Mouse (Mus musculus): ENCODE measurements around the gene Ifngr1. TPM values are rescaled to one million over a fixed set of nuclear protein-coding genes. Genes with fewer than 3 reads are reported as not detected.
"Not testable (repeated sequence)": the region's sequence is repeated elsewhere in the genome, so short reads cannot be mapped to it uniquely, and the experiment has no call there.

The Ifngr1 gene
- polyA plus RNA-seq, 1 experiment from 2014 or later, result 186 TPM

- WGBS (ENCODE audit: missing documents), result 79% methylated on average over 6 of the region's 6 CpGs
- H3K4me3 ChIP-seq (ENCODE audit: inconsistent target), result no peak overlapping the region
- H3K27ac ChIP-seq, result 0 out of 2 replicates have a peak overlapping the region, but pooled peaks have one; percentile 2
- H3K79me2 ChIP-seq (ENCODE audit: inconsistent target), result peaks cover 80% of the 10 kb centered on the region
- peaks cover 56% of the 10 kb centered on the region for H3K36me3 ChIP-seq (ENCODE audit: inconsistent target)
Observed at GRCm38 (mm10) chr10:19599331-19600092, 7.8 kb downstream of the Ifngr1 start.

GRCm38 (mm10) chr10:19600093-19600420 lies 8.3 kb downstream of the Ifngr1 start:
- WGBS (ENCODE audit: missing documents), result 98% methylated on average over 3 of the region's 3 CpGs
- peaks cover 74% of the 10 kb centered on the region for H3K79me2 ChIP-seq (ENCODE audit: inconsistent target)
- peaks cover 61% of the 10 kb centered on the region for H3K36me3 ChIP-seq (ENCODE audit: inconsistent target)

GRCm38 (mm10) chr10:19601502-19601901 lies 9.8 kb downstream of the Ifngr1 start:
- H3K27ac ChIP-seq; H3K4me3 ChIP-seq (ENCODE audit: inconsistent target): not testable (repeated sequence)
- H3K36me3 ChIP-seq (ENCODE audit: inconsistent target), result peaks cover 76% of the 10 kb centered on the region
- WGBS (ENCODE audit: missing documents), result 100% methylated on average over 1 of the region's 1 CpGs
- H3K79me2 ChIP-seq (ENCODE audit: inconsistent target), result peaks cover 60% of the 10 kb centered on the region

More at GRCm38 (mm10) chr10:19600093-19600420, 8.3 kb downstream of the Ifngr1 start:
- Histone ChIP-seq H3K4me3 (ENCODE audit: inconsistent target) (no peak overlapping the region), H3K27ac (no peak overlapping the region)

GRCm38 (mm10) chr10:19603231-19603630 lies 11.5 kb downstream of the Ifngr1 start:
- WGBS (ENCODE audit: missing documents), result 92% methylated on average over 6 of the region's 6 CpGs
- Histone ChIP-seq H3K36me3 (ENCODE audit: inconsistent target) (peaks cover 86% of the 10 kb centered on the region), H3K79me2 (ENCODE audit: inconsistent target) (peaks cover 42% of the 10 kb centered on the region), H3K4me3 (ENCODE audit: inconsistent target) (no peak overlapping the region), H3K27ac (no peak overlapping the region)

- 87% methylated on average over 14 of the region's 14 CpGs for WGBS (ENCODE audit: missing documents)
- Histone ChIP-seq H3K79me2 (ENCODE audit: inconsistent target) (no peaks in the 10 kb centered on the region; the same call in 1 of the 2 replicates), H3K36me3 (ENCODE audit: inconsistent target) (peaks cover 62% of the 10 kb centered on the region), H3K4me3 (ENCODE audit: inconsistent target) (no peak overlapping the region), H3K27ac (no peak overlapping the region)
Observed at GRCm38 (mm10) chr10:19609125-19609524, 17.4 kb downstream of the Ifngr1 start.

GRCm38 (mm10) chr10:19611616-19612015 lies 19.9 kb downstream of the Ifngr1 start:
- WGBS (ENCODE audit: missing documents), result 50% methylated on average over 2 of the region's 2 CpGs
- Histone ChIP-seq H3K36me3 (ENCODE audit: inconsistent target) (peaks cover 37% of the 10 kb centered on the region), H3K27ac (no peak overlapping the region)

GRCm38 (mm10) chr10:19613111-19613753 lies 21.5 kb downstream of the Ifngr1 start:
- H3K27ac ChIP-seq, result 0 out of 2 replicates have a peak overlapping the region, but pooled peaks have one; percentile 8

More at GRCm38 (mm10) chr10:19611616-19612015, 19.9 kb downstream of the Ifngr1 start:
- Histone ChIP-seq H3K79me2 (ENCODE audit: inconsistent target) (no peaks in the 10 kb centered on the region), H3K4me3 (ENCODE audit: inconsistent target) (no peak overlapping the region)

GRCm38 (mm10) chr10:19619736-19620135 lies 28.0 kb downstream of the Ifngr1 start:
- no peak overlapping the region for H3K4me3 ChIP-seq (ENCODE audit: inconsistent target)
- WGBS (ENCODE audit: missing documents), result 77% methylated on average over 5 of the region's 5 CpGs
- no peaks in the 10 kb centered on the region for H3K79me2 ChIP-seq (ENCODE audit: inconsistent target)
- no peaks in the 10 kb centered on the region for H3K36me3 ChIP-seq (ENCODE audit: inconsistent target)
- no peak overlapping the region for H3K27ac ChIP-seq

More at GRCm38 (mm10) chr10:19613111-19613753, 21.5 kb downstream of the Ifngr1 start:
- Histone ChIP-seq H3K79me2 (ENCODE audit: inconsistent target) (no peaks in the 10 kb centered on the region), H3K36me3 (ENCODE audit: inconsistent target) (peaks cover 20% of the 10 kb centered on the region), H3K4me3 (ENCODE audit: inconsistent target) (no peak overlapping the region)
- WGBS (ENCODE audit: missing documents), result 5% methylated on average over 7 of the region's 7 CpGs

- H3K27ac ChIP-seq, result no peak within 1 kb of the TSS
- H3K4me3 ChIP-seq (ENCODE audit: inconsistent target), result no peak within 1 kb of the TSS
- no peaks in the 10 kb centered on the region for H3K36me3 ChIP-seq (ENCODE audit: inconsistent target)
- WGBS (ENCODE audit: missing documents), result 29% methylated on average over 1 of the region's 2 CpGs
- no peaks in the 10 kb centered on the region for H3K79me2 ChIP-seq (ENCODE audit: inconsistent target)
Observed at GRCm38 (mm10) chr10:19621408-19622048, 29.8 kb downstream of the Ifngr1 start, which contains the start of gene Il22ra2. Il22ra2 (plus strand) TSS chr10:19621998.

- 90% methylated on average over 1 of the region's 1 CpGs for WGBS (ENCODE audit: missing documents)
- Histone ChIP-seq H3K79me2 (ENCODE audit: inconsistent target) (no peaks in the 10 kb centered on the region), H3K4me3 (ENCODE audit: inconsistent target) (no peak overlapping the region), H3K27ac (no peak overlapping the region), H3K36me3 (ENCODE audit: inconsistent target) (no peaks in the 10 kb centered on the region)
Observed at GRCm38 (mm10) chr10:19624617-19625016, 32.9 kb downstream of the Ifngr1 start.

- Histone ChIP-seq H3K79me2 (ENCODE audit: inconsistent target) (no peaks in the 10 kb centered on the region), H3K36me3 (ENCODE audit: inconsistent target) (no peaks in the 10 kb centered on the region), H3K4me3 (ENCODE audit: inconsistent target) (no peak overlapping the region), H3K27ac (no peak overlapping the region)
- 100% methylated on average over 2 of the region's 2 CpGs for WGBS (ENCODE audit: missing documents)
Observed at GRCm38 (mm10) chr10:19627342-19627741, 35.6 kb downstream of the Ifngr1 start.

- 84% methylated on average over 4 of the region's 4 CpGs for WGBS (ENCODE audit: missing documents)
Observed at GRCm38 (mm10) chr10:19627748-19628147, 36.0 kb downstream of the Ifngr1 start.

GRCm38 (mm10) chr10:19631616-19632195 lies 40.0 kb downstream of the Ifngr1 start:
- H3K4me3 ChIP-seq (ENCODE audit: inconsistent target), result no peak overlapping the region
- H3K36me3 ChIP-seq (ENCODE audit: inconsistent target), result no peaks in the 10 kb centered on the region
- no peak overlapping the region for H3K27ac ChIP-seq
- no peaks in the 10 kb centered on the region for H3K79me2 ChIP-seq (ENCODE audit: inconsistent target)
- 97% methylated on average over 13 of the region's 13 CpGs for WGBS (ENCODE audit: missing documents)

More at GRCm38 (mm10) chr10:19627748-19628147, 36.0 kb downstream of the Ifngr1 start:
- Histone ChIP-seq H3K27ac (no peak overlapping the region), H3K4me3 (ENCODE audit: inconsistent target) (no peak overlapping the region), H3K79me2 (ENCODE audit: inconsistent target) (no peaks in the 10 kb centered on the region), H3K36me3 (ENCODE audit: inconsistent target) (no peaks in the 10 kb centered on the region)

- Histone ChIP-seq H3K36me3 (ENCODE audit: inconsistent target) (no peaks in the 10 kb centered on the region), H3K27ac (no peak overlapping the region)
- 100% methylated on average over 5 of the region's 5 CpGs for WGBS (ENCODE audit: missing documents)
Observed at GRCm38 (mm10) chr10:19638851-19639250, 47.1 kb downstream of the Ifngr1 start.

More at GRCm38 (mm10) chr10:19638851-19639250, 47.1 kb downstream of the Ifngr1 start:
- Histone ChIP-seq H3K79me2 (ENCODE audit: inconsistent target) (no peaks in the 10 kb centered on the region), H3K4me3 (ENCODE audit: inconsistent target) (no peak overlapping the region)

Measured in macrophage (primary cell).